Mouse (Mus musculus) brain, embryonic 14.5 days (tissue): ENCODE results near the gene Slc48a1. TPM values are rescaled to one million over a fixed set of nuclear protein-coding genes. Genes with fewer than 3 reads are reported as not detected.
A peak's percentile ranks its signal among the peaks of the same experiment; 100 is the strongest.

Experiments
- DNase-seq: peaks from one replicate; pipeline ENCODE4 v3.0.0-alpha.2; 2011; ENCODE audit warnings: low read depth
- CTCF ChIP-seq: fragments of 200-500 bp; IDR thresholded peaks from 2 replicates; pipeline ENCODE4 v1.5.1; 2012; ENCODE audit warnings: inconsistent platforms, mild to moderate bottlenecking, moderate library complexity, borderline replicate concordance; ENCODE audit not compliant: insufficient read depth, insufficient read length; ENCODE audit errors: extremely low read depth
- POLR2A ChIP-seq: fragments of 200-500 bp; IDR thresholded peaks from 2 replicates; pipeline ENCODE4 v1.6.1; 2012; ENCODE audit warnings: mild to moderate bottlenecking, inconsistent platforms, borderline replicate concordance; ENCODE audit not compliant: poor library complexity, insufficient read depth, insufficient read length, severe bottlenecking; ENCODE audit errors: extremely low read depth
- polyA plus RNA-seq: library from polyadenylated mRNA; depleted of rRNA; stranded (reverse); fragments of >200 nt; gene quantifications from 2 replicates; pipeline ENCODE4 v1.2.3, GENCODE M21; 2012; rRNA removed

The Slc48a1 gene
- polyA plus RNA-seq, 1 experiment, result 39.5 TPM

GRCm38 (mm10) chr15:97839473-97839872, 61.2 kb downstream of the Slc48a1 start:
- TF ChIP-seq POLR2A (no peak), CTCF (no peak)
- no peak for DNase-seq

GRCm38 (mm10) chr15:97839991-97840455, 61.7 kb downstream of the Slc48a1 start:
- DNase-seq, result peak; percentile 66
- TF ChIP-seq CTCF, result no peak

GRCm38 (mm10) chr15:97840781-97841180, 62.5 kb downstream of the Slc48a1 start:
- no peak for DNase-seq

GRCm38 (mm10) chr15:97841383-97841782, 63.1 kb downstream of the Slc48a1 start:
- no peak for TF ChIP-seq CTCF
- no peak for TF ChIP-seq POLR2A

More at GRCm38 (mm10) chr15:97840781-97841180, 62.5 kb downstream of the Slc48a1 start:
- no peak for TF ChIP-seq POLR2A
- no peak; the same call in 1 of the 2 replicates for TF ChIP-seq CTCF

GRCm38 (mm10) chr15:97842058-97842457, 63.7 kb downstream of the Slc48a1 start:
- TF ChIP-seq CTCF, result no peak
- TF ChIP-seq POLR2A, result no peak
- DNase-seq, result no peak

More at GRCm38 (mm10) chr15:97841383-97841782, 63.1 kb downstream of the Slc48a1 start:
- no peak for DNase-seq

Other genes starting within 250 kb of the Slc48a1 start
- gene Rpap3, start 72.7 kb upstream of the Slc48a1 start, polyA plus RNA-seq, result 22.4 and 26.0 TPM in 2 replicates
- gene Endou, start 47.2 kb upstream of the Slc48a1 start, polyA plus RNA-seq, result 0.90 and 1.3 TPM in 2 replicates
- gene Rapgef3, start 10.5 kb upstream of the Slc48a1 start, polyA plus RNA-seq, result 19.7 and 20.4 TPM in 2 replicates
- 78.2 and 82.1 TPM in 2 replicates for gene Hdac7, start 66.0 kb downstream of the Slc48a1 start, polyA plus RNA-seq
- 0.25 and 0.26 TPM in 2 replicates for gene Vdr, start 132.1 kb downstream of the Slc48a1 start, polyA plus RNA-seq
- gene Tmem106c, start 185.7 kb downstream of the Slc48a1 start, polyA plus RNA-seq, result 57.7 and 79.8 TPM in 2 replicates
- 60.2 and 78.5 TPM in 2 replicates for gene Col2a1, start 226.2 kb downstream of the Slc48a1 start, polyA plus RNA-seq